Mouse (Mus musculus): Measurements from ENCODE around the gene Emc4. TPM values are rescaled to one million over a fixed set of nuclear protein-coding genes. Genes with fewer than 3 reads are reported as not detected.
A peak's percentile ranks its signal among the peaks of the same experiment; 100 is the strongest.

Gene Emc4
- polyA plus RNA-seq, 1 experiment from 2014 or later = 175 TPM

- no peaks in the 10 kb centered on the region for H3K9me3 ChIP-seq
- H3K4me1 ChIP-seq = peaks cover 16% of the 10 kb centered on the region
- no peak overlapping the region for H3K4me3 ChIP-seq
- H3K9ac ChIP-seq = no peak overlapping the region
- H3K27me3 ChIP-seq (replicated peaks) = no peaks in the 10 kb centered on the region
- H3K27ac ChIP-seq = no peak overlapping the region
- no peak for ATAC-seq (replicated peaks)
- no peak overlapping the region for H3K4me2 ChIP-seq
- no peaks in the 10 kb centered on the region for H3K36me3 ChIP-seq (replicated peaks)
- 71% methylated on average over 5 of the region's 5 CpGs for WGBS
Observed at GRCm38 (mm10) chr2:112369941-112370340, 2.1 kb upstream of the Emc4 start.

GRCm38 (mm10) chr2:112367222-112367621, 605 bp downstream of the Emc4 start:
- Histone ChIP-seq H3K4me1 (peaks cover 16% of the 10 kb centered on the region), H3K36me3 (replicated peaks) (peaks cover 19% of the 10 kb centered on the region; the same call in 1 of the 2 replicates), H3K27ac (peak overlapping the region; percentile 93), H3K4me3 (peak overlapping the region; percentile 97), H3K9me3 (no peaks in the 10 kb centered on the region), H3K4me2 (peak overlapping the region; percentile 88), H3K9ac (peak overlapping the region; percentile 89), H3K27me3 (replicated peaks) (no peaks in the 10 kb centered on the region)
- peak; percentile 61 for ATAC-seq (replicated peaks)
- 22% methylated on average over 15 of the region's 15 CpGs for WGBS

GRCm38 (mm10) chr2:112360781-112361169, 7.1 kb downstream of the Emc4 start:
- Histone ChIP-seq H3K4me2 (no peak overlapping the region), H3K9ac (no peak overlapping the region), H3K4me1 (no peaks in the 10 kb centered on the region), H3K27me3 (replicated peaks) (no peaks in the 10 kb centered on the region), H3K36me3 (replicated peaks) (peaks cover 54% of the 10 kb centered on the region), H3K4me3 (no peak overlapping the region), H3K27ac (no peak overlapping the region), H3K9me3 (no peaks in the 10 kb centered on the region)
- WGBS = 95% methylated on average over 2 of the region's 2 CpGs
- no peak for ATAC-seq (replicated peaks)

- H3K4me3 ChIP-seq = no peak overlapping the region
- H3K36me3 ChIP-seq (replicated peaks) = peaks cover 54% of the 10 kb centered on the region
- H3K4me1 ChIP-seq = no peaks in the 10 kb centered on the region
- H3K27me3 ChIP-seq (replicated peaks) = no peaks in the 10 kb centered on the region
- no peak overlapping the region for H3K9ac ChIP-seq
- H3K9me3 ChIP-seq = no peaks in the 10 kb centered on the region
- no peak overlapping the region for H3K4me2 ChIP-seq
- no peak for ATAC-seq (replicated peaks)
- H3K27ac ChIP-seq = no peak overlapping the region
- 91% methylated on average over 12 of the region's 12 CpGs for WGBS
Observed at GRCm38 (mm10) chr2:112360012-112360780, 7.6 kb downstream of the Emc4 start.

- no peak for ATAC-seq (replicated peaks)
- peaks cover 52% of the 10 kb centered on the region for H3K36me3 ChIP-seq (replicated peaks)
Observed at GRCm38 (mm10) chr2:112359611-112360010, 8.2 kb downstream of the Emc4 start.

GRCm38 (mm10) chr2:112353685-112354455, 14.0 kb downstream of the Emc4 start:
- Histone ChIP-seq H3K9me3 (no peaks in the 10 kb centered on the region), H3K36me3 (replicated peaks) (peaks cover 50% of the 10 kb centered on the region), H3K27me3 (replicated peaks) (no peaks in the 10 kb centered on the region), H3K27ac (no peak overlapping the region), H3K4me2 (no peak overlapping the region), H3K9ac (no peak overlapping the region), H3K4me1 (no peaks in the 10 kb centered on the region), H3K4me3 (no peak overlapping the region)
- ATAC-seq (replicated peaks) = no peak
- WGBS = 96% methylated on average over 7 of the region's 7 CpGs

More at GRCm38 (mm10) chr2:112359611-112360010, 8.2 kb downstream of the Emc4 start:
- Histone ChIP-seq H3K27me3 (replicated peaks) (no peaks in the 10 kb centered on the region), H3K27ac (no peak overlapping the region), H3K9ac (no peak overlapping the region), H3K9me3 (no peaks in the 10 kb centered on the region), H3K4me3 (no peak overlapping the region), H3K4me1 (no peaks in the 10 kb centered on the region), H3K4me2 (no peak overlapping the region)
- 90% methylated on average over 2 of the region's 2 CpGs for WGBS

GRCm38 (mm10) chr2:112348246-112348645, 19.6 kb downstream of the Emc4 start:
- WGBS = 92% methylated on average over 3 of the region's 3 CpGs
- H3K27me3 ChIP-seq (replicated peaks) = no peaks in the 10 kb centered on the region
- no peak overlapping the region for H3K9ac ChIP-seq

GRCm38 (mm10) chr2:112341117-112341516, 26.7 kb downstream of the Emc4 start:
- WGBS = 79% methylated on average over 3 of the region's 3 CpGs
- H3K36me3 ChIP-seq (replicated peaks) = peaks cover 22% of the 10 kb centered on the region; the same call in 1 of the 2 replicates
- no peaks in the 10 kb centered on the region for H3K4me1 ChIP-seq
- no peaks in the 10 kb centered on the region for H3K9me3 ChIP-seq
- no peak overlapping the region for H3K9ac ChIP-seq
- no peaks in the 10 kb centered on the region for H3K27me3 ChIP-seq (replicated peaks)
- no peak for ATAC-seq (replicated peaks)
- no peak overlapping the region for H3K4me3 ChIP-seq
- H3K27ac ChIP-seq = no peak overlapping the region
- H3K4me2 ChIP-seq = no peak overlapping the region

More at GRCm38 (mm10) chr2:112348246-112348645, 19.6 kb downstream of the Emc4 start:
- H3K4me3 ChIP-seq = no peak overlapping the region
- H3K4me2 ChIP-seq = no peak overlapping the region
- no peaks in the 10 kb centered on the region for H3K4me1 ChIP-seq
- no peak overlapping the region for H3K27ac ChIP-seq
- H3K36me3 ChIP-seq (replicated peaks) = peaks cover 33% of the 10 kb centered on the region
- H3K9me3 ChIP-seq = no peaks in the 10 kb centered on the region
- no peak for ATAC-seq (replicated peaks)

- Histone ChIP-seq H3K9me3 (no peaks in the 10 kb centered on the region), H3K27ac (no peak overlapping the region), H3K36me3 (replicated peaks) (peaks cover 28% of the 10 kb centered on the region), H3K4me1 (no peaks in the 10 kb centered on the region), H3K27me3 (replicated peaks) (no peaks in the 10 kb centered on the region), H3K4me3 (no peak overlapping the region), H3K4me2 (no peak overlapping the region), H3K9ac (no peak overlapping the region)
- ATAC-seq (replicated peaks) = no peak
- WGBS = 89% methylated on average over 2 of the region's 2 CpGs
Observed at GRCm38 (mm10) chr2:112339736-112340135, 28.1 kb downstream of the Emc4 start.

- Histone ChIP-seq H3K36me3 (replicated peaks) (peaks cover 29% of the 10 kb centered on the region), H3K4me2 (no peak overlapping the region), H3K9ac (no peak overlapping the region), H3K27ac (no peak overlapping the region), H3K4me3 (no peak overlapping the region), H3K27me3 (replicated peaks) (no peaks in the 10 kb centered on the region), H3K9me3 (no peaks in the 10 kb centered on the region), H3K4me1 (no peaks in the 10 kb centered on the region)
- WGBS = 93% methylated on average over 6 of the region's 6 CpGs
- ATAC-seq (replicated peaks) = no peak
Observed at GRCm38 (mm10) chr2:112337211-112337610, 30.6 kb downstream of the Emc4 start.

GRCm38 (mm10) chr2:112332051-112332898, 35.6 kb downstream of the Emc4 start:
- no peaks in the 10 kb centered on the region for H3K4me1 ChIP-seq
- no peak overlapping the region for H3K4me3 ChIP-seq
- no peak overlapping the region for H3K9ac ChIP-seq
- 77% methylated on average over 4 of the region's 4 CpGs for WGBS
- no peaks in the 10 kb centered on the region for H3K27me3 ChIP-seq (replicated peaks)
- no peak overlapping the region for H3K27ac ChIP-seq
- no peak overlapping the region for H3K4me2 ChIP-seq
- ATAC-seq (replicated peaks) = no peak
- peaks cover 17% of the 10 kb centered on the region for H3K36me3 ChIP-seq (replicated peaks)
- no peaks in the 10 kb centered on the region for H3K9me3 ChIP-seq
